Mouse (Mus musculus) cerebellum, postnatal 10 days (tissue): ENCODE measurements around the gene Carmil1.

Experiments used
- DNase-seq, 2 experiments: peaks; one replicate each; pipeline ENCODE4 v3.0.0; 2021; ENCODE audit warnings: mixed read lengths in 2 of 2

The Carmil1 gene

GRCm38 (mm10) chr13:24101157-24102130 lies 179.2 kb downstream of the Carmil1 start:
- DNase-seq: no peak

DNA sequence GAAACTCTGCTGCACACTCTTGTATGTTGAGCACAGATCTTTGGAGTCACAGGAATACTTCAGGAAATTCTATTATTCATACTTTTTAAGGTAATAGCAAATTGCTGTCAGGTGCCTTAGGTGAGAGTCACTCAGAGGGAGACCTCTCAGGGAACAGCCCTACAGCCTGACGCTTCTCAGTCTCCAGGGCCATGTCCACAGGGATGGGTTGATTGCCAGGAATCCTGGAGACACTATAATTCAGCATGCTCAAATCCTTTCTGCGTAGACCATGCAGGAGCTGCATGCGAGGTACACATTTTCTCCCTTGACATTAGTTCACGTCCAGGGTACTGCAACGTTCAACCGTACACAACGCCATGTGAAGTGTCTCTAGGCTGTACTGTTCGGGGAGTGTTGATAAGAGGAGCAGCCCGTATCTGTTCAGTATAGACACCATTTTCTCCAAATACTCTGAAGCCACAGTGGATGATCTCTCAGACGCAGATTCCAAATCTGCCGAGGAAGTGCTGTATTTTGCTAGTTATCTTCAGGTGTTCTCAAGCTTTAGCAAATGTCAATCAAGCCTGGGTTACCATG lies 180.0 kb downstream of the Carmil1 start:
- DNase-seq: no peak

- DNase-seq: no peak
Observed at GRCm38 (mm10) chr13:24096573-24096972, 184.0 kb downstream of the Carmil1 start.

GRCm38 (mm10) chr13:24094825-24095547 lies 185.6 kb downstream of the Carmil1 start:
- DNase-seq: no peak

GRCm38 (mm10) chr13:24093108-24093507 lies 187.5 kb downstream of the Carmil1 start:
- DNase-seq: no peak

DNA sequence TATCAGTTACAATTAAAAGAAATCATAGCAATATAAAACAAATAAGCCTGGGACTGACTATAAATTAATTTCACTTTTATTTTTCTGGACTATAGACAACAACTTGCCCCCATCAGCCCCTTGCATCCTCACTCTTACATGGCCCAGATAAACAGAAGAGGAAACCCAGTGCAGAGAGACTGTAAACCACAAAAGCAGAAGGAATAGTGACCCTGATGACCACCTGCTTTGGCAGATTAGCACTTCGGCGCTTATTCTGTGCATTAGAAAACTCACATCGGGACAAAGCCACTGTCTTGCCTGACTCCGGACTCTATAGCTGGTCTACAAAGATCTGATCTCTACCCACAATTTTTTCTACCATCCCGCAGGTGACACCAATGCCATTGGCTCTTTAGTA lies 188.5 kb downstream of the Carmil1 start:
- DNase-seq: no peak

GRCm38 (mm10) chr13:24082153-24082552 lies 198.4 kb downstream of the Carmil1 start:
- peak in 1 of 2 experiments; percentile 12 for DNase-seq

- peak; percentile 13 to 27 for DNase-seq
Observed at GRCm38 (mm10) chr13:24081698-24082097, 198.9 kb downstream of the Carmil1 start.

DNA sequence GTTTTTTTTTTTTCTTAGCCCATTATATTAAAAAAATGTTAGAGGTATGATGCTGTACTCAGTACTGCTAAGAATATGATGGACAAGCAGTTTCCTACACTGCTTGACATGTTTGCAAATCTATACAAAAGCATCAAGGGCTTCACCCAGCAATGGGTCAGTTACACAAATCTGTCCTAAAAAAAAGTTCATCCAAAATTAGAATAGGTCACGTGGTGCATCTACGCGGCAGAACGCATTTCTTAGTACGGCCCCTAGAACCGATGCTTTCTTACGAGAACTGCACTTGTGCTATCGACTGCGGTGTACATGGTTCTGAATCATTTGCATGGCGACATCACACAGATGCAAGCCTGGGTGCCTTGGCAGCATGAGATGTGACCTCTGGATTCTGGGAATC lies 208.0 kb downstream of the Carmil1 start:
- no peak for DNase-seq

- no peak for DNase-seq
Observed at GRCm38 (mm10) chr13:24067553-24067952, 213.0 kb downstream of the Carmil1 start.

- DNase-seq: no peak
Observed at GRCm38 (mm10) chr13:24065536-24065935, 215.1 kb downstream of the Carmil1 start.

DNA sequence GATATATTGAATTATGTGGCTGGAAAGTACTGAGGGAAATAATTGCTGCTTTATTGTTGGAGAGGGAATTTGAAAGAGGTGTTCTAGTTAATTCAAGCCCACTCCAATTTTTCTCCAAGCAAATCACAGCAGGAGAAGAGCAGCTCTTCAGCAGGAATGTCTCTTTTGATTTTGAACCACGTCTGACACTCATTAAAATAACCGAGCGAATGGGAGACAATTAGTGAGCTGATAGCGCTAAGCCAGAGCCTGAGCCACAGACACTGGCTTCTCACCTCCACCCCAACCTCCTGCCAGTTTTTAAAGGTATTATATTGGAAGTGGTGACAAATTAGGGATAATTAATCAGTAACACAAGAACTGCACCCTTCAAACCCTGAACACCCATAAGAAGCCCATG lies 217.8 kb downstream of the Carmil1 start:
- no peak for DNase-seq

DNA sequence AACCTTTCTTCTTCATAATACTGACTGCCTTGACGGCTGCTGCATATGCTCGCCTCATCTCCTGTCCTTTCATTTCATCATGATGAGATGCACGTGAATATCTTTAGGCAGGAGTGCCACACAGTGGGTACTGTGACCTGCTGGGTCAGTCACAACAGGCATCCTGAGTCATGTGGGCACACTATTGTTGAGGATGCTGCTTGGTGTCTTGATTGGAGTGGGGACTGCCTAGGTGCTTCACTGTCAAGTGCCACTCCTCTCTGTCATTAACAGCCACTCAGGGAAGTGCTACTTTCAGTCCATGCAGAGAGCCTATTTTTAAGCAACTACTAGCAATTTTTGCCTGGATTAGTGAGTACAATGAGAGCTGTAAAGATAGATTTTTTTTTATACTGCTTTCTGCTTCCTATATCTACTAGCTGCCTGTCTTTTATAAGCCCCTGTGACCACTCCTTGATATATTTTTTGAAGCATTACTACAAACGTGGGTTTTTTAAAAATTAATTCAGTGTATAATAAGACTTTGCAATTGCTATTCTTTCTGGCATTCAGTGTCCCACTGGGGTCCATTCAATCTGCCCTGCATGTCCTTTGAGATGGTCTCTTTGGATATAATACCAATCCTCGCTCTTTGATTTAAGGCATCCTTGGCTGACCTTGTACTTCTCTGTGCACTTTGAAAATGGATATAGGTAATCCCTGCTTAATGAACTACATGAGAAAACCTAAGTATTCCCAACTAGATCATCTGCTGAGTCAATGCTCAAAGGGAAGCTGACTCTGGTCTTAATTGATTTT lies 225.3 kb downstream of the Carmil1 start:
- DNase-seq: no peak

DNA sequence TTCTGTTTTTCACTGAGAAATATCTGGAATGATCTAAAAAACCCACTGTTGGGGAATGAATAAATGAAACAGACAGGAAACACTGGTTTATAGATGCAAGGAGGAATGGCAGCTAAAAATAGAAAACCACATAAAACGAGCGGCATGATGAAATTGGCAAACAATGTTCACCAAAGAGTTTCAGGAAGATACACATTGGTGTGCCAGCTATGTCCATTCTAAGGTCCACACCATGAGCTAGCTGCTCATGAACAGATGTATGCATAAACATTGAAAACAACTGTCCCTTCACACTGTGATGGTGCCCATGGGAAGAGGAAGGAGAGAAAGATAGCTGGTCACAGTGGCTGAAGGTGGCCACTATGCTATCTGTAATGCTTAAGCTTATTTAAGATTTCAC lies 229.1 kb downstream of the Carmil1 start:
- no peak for DNase-seq

- DNase-seq: no peak
Observed at GRCm38 (mm10) chr13:24050330-24050729, 230.3 kb downstream of the Carmil1 start.

GRCm38 (mm10) chr13:24049267-24050034 lies 231.1 kb downstream of the Carmil1 start:
- peak; percentile 78 to 83 for DNase-seq

DNA sequence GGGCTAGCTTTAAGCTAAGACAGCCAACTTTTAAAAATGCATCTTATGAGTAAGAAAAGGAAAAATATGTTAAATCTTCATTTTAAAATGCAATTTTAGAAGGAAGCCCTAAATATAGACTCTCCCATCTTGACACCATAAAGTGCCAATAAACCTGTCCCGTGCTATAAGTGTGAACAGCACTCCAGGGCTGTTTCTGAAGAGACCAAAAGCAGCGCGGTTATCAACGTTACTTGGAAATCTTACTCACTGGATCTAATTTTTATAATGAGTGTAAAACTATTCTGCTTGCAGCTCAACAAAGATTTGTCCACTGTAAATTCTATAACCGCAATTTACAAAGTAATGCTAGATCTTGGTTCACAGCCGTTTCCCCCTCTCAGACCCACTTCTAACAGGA lies 232.0 kb downstream of the Carmil1 start:
- no peak for DNase-seq

- DNase-seq: no peak
Observed at GRCm38 (mm10) chr13:24045271-24045670, 235.3 kb downstream of the Carmil1 start.

DNA sequence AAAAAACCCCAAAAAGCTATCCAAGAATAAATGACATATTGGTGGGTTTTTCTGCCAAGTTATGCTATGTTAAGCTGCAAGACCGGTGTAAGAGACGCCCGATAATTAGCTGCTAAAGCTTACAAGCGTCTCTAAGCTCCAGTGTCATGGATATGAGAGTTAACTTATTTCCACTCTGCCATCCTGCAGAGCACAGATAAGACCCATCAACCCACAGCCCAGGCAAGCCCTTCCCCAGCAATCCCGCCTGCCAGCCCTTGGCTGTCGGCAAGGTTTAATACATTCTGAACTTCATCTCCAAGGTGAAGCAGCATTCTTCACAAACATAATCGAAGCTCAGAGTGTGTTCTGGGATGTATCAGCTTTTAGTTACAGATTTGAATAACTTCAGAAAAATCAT lies 240.4 kb downstream of the Carmil1 start:
- DNase-seq: no peak

DNA sequence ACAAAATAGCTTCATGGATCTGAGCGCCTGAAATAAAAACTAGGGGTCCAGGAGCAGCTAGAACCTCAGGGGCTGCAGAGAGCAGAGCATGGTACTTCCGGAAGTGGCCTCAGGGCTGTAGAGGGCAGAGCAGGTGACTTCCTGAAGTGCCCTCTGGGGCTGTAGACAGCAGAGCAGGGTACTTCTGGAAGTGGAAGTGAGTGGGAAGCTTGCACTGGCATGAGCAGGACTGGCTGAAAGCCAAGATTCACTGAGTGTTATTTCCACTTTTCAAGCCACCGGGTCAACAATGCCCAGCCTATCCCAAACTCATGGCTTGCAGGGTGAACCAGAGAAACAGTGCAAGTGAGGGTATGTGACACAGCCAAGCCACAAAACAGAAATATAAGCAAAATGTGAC lies 243.1 kb downstream of the Carmil1 start:
- peak; percentile 30 to 32 for DNase-seq

- DNase-seq: peak; percentile 12 to 15
Observed at GRCm38 (mm10) chr13:24036150-24036549, 244.4 kb downstream of the Carmil1 start.
